Mouse (Mus musculus) liver, adult 2 months (tissue): ENCODE data around the gene Smim17. TPM values are rescaled to one million over a fixed set of nuclear protein-coding genes. Genes with fewer than 3 reads are reported as not detected.
A peak's percentile ranks its signal among the peaks of the same experiment; 100 is the strongest.

Experiments used
- DNase-seq: peaks from one replicate; pipeline ENCODE4 v3.0.0-alpha.2; 2011; ENCODE audit warnings: low read depth, low spot score; ENCODE audit errors: extremely low read depth
- H3K27ac ChIP-seq: fragments of 200-500 bp; replicated peaks from 2 replicates; pipeline ENCODE4 v1.5.1; 2012; ENCODE audit warnings: low read depth, mild to moderate bottlenecking, control low read depth, inconsistent platforms, low read length; ENCODE audit not compliant: insufficient read depth
- H3K27me3 ChIP-seq: fragments of 200-500 bp; 2 replicates; pipeline ENCODE4 v1.6.1; 2012; ENCODE audit warnings: mild to moderate bottlenecking, moderate library complexity, low read length, inconsistent platforms; ENCODE audit not compliant: control insufficient read depth, insufficient read depth
- H3K36me3 ChIP-seq: fragments of 200-500 bp; 2 replicates; pipeline ENCODE4 v1.6.1; 2012; ENCODE audit warnings: low read length, inconsistent platforms; ENCODE audit not compliant: control insufficient read depth, insufficient read depth
- H3K4me1 ChIP-seq: fragments of 200-500 bp; 2 replicates; pipeline ENCODE4 v1.6.1; 2011; ENCODE audit warnings: low read length; ENCODE audit not compliant: control insufficient read depth, insufficient read depth
- H3K4me3 ChIP-seq: fragments of 200-500 bp; 2 replicates; pipeline ENCODE4 v1.5.1; 2011; ENCODE audit warnings: low read depth, mild to moderate bottlenecking, control low read depth, low read length, moderate library complexity; ENCODE audit not compliant: insufficient read depth
- H3K79me2 ChIP-seq: fragments of 200-500 bp; 2 replicates; pipeline ENCODE4 v1.6.1; 2012; ENCODE audit warnings: inconsistent platforms, mild to moderate bottlenecking, low read length, moderate library complexity; ENCODE audit not compliant: control insufficient read depth, insufficient read depth
- H3K9ac ChIP-seq: fragments of 200-500 bp; 2 replicates; pipeline ENCODE4 v1.6.1; 2012; ENCODE audit warnings: low read depth, mild to moderate bottlenecking, control low read depth, inconsistent platforms, low read length
- CTCF ChIP-seq: fragments of 200-500 bp; IDR thresholded peaks from 2 replicates; pipeline ENCODE4 v1.5.1; 2011; ENCODE audit warnings: low read depth, low read length, control low read depth
- POLR2A ChIP-seq: fragments of 200-500 bp; IDR thresholded peaks from 2 replicates; pipeline ENCODE4 v1.6.1; 2011; ENCODE audit warnings: low read length, control low read depth; ENCODE audit not compliant: insufficient read depth; ENCODE audit errors: extremely low read depth
- WGBS: fragments of 180-500 bp; shearing (Covaris S2); methylation state at CpG from one replicate; pipeline ENCODE4 v1.1.7; 2018; 5-methylcytosine and 5-hydroxymethylcytosine counted together
- polyA plus RNA-seq: library from polyadenylated mRNA; depleted of rRNA; stranded (reverse); fragments of >200 nt; gene quantifications from 2 replicates; pipeline ENCODE4 v1.2.3, GENCODE M21; 2012
- total RNA-seq: library from RNA; depleted of rRNA; stranded (reverse); fragments of >200 nt; gene quantifications from 2 replicates; pipeline ENCODE4 v1.2.3, GENCODE M21; 2014

Smim17 gene
- total and polyA plus RNA-seq, 2 experiments, result not detected

DNA sequence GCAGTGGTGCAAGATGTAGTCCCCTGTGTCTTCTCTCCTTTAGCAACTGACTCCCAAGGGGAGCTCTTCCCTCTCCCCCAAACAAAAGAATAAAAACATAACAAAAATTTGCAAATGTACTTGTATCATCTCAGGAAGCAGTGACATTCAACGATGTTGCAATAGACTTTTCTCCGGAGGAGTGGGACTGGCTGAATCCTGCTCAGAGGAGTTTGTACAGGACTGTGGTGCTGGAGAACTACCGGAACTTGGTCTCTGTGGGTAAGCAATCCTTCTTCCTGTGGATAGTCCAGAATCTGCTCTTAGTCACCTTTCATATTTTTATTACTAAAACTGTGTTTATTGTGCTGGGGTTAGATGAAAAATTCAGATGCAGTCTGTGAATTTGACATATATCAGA is 25.5 kb upstream of the Smim17 start:
- H3K27ac ChIP-seq, result no peak overlapping the region
- H3K36me3 ChIP-seq, result peaks cover 22% of the 10 kb centered on the region
- DNase-seq, result no peak
- H3K27me3 ChIP-seq, result no peaks in the 10 kb centered on the region
- no peaks in the 10 kb centered on the region for H3K4me1 ChIP-seq
- TF ChIP-seq POLR2A, result no peak
- TF ChIP-seq CTCF, result no peak
- H3K79me2 ChIP-seq, result no peaks in the 10 kb centered on the region
- no peak overlapping the region for H3K4me3 ChIP-seq
- H3K9ac ChIP-seq, result no peak overlapping the region
- WGBS, result 81% methylated on average over 3 of the region's 3 CpGs

GRCm38 (mm10) chr7:6378441-6378840 is 20.1 kb upstream of the Smim17 start:
- Histone ChIP-seq H3K4me3 (no peak overlapping the region), H3K27ac (no peak overlapping the region), H3K9ac (no peak overlapping the region), H3K27me3 (no peaks in the 10 kb centered on the region), H3K36me3 (peaks cover 8% of the 10 kb centered on the region), H3K79me2 (no peaks in the 10 kb centered on the region), H3K4me1 (peaks cover under 1% of the 10 kb centered on the region; the same call in 1 of the 2 replicates)
- DNase-seq, result no peak
- 85% methylated on average over 8 of the region's 8 CpGs for WGBS
- TF ChIP-seq POLR2A (no peak), CTCF (no peak)

- Histone ChIP-seq H3K36me3 (peaks cover 5% of the 10 kb centered on the region; the same call in 1 of the 2 replicates), H3K79me2 (no peaks in the 10 kb centered on the region), H3K4me1 (peaks cover 3% of the 10 kb centered on the region; the same call in 1 of the 2 replicates), H3K27me3 (no peaks in the 10 kb centered on the region), H3K27ac (no peak overlapping the region), H3K9ac (no peak overlapping the region), H3K4me3 (no peak overlapping the region)
- WGBS, result 82% methylated on average over 2 of the region's 2 CpGs
- TF ChIP-seq CTCF, result no peak
- no peak for TF ChIP-seq POLR2A
- DNase-seq, result no peak
These were observed 17.1 kb upstream of the Smim17 start for GRCm38 (mm10) chr7:6381431-6381830.

DNA sequence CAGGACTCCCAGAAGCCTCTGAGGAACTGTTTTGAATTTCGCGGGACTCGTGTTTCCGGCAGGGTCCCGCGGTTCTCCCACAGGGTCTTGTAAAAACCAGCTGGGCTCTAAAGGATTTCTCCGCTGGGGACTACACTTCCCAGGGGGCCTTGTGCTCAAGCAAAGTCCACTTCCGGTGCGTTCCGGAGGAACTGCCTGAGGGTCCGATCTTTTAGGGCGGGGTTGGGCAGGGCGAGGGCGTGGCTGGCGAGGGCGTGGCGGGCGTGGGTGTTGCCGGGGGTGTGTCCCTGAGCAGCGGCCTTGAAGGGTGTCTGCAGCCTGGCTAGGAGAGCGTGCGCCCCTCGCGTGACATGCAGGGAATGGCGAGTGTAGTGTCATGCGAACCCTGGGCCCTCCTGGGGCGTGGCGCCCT is 15.5 kb upstream of the Smim17 start, which contains the start of gene Zfp28:
TSS of gene Zfp28 (plus strand) at position 252 of the 412 bp plus-strand sequence.
- under 1% methylated on average over 27 of the region's 28 CpGs for WGBS
- Histone ChIP-seq H3K79me2 (no peaks in the 10 kb centered on the region), H3K36me3 (peaks cover 2% of the 10 kb centered on the region; the same call in 1 of the 2 replicates), H3K4me3 (peak within 1 kb of the TSS; percentile 71), H3K4me1 (peaks cover 3% of the 10 kb centered on the region; the same call in 1 of the 2 replicates), H3K9ac (peak within 1 kb of the TSS; percentile 62), H3K27ac (no peak within 1 kb of the TSS), H3K27me3 (no peaks in the 10 kb centered on the region)
- peak; percentile 80 for DNase-seq
- TF ChIP-seq POLR2A (no peak), CTCF (no peak)

DNA sequence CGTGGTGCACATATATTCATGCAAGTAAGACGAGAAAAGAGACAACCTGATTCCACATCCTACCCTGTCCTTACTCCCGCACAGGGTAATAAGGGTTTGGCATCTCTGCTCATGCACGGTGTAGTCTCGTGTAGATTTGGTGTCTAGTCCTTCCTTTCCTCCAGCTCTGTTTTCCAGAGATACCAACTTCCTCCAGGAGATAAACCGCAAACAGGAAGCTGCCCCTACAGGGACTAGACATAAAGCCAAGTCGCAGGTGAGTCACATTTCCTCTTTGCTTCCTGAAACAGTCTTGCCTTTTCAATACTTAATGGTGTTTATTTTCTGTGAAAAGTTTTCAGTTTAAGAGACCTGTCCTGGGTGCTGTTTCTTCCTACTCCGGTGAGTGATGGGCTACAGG is 14.5 kb upstream of the Smim17 start:
- Histone ChIP-seq H3K36me3 (no peaks in the 10 kb centered on the region; the same call in 1 of the 2 replicates), H3K9ac (no peak overlapping the region), H3K4me3 (no peak overlapping the region; the same call in 1 of the 2 replicates), H3K4me1 (peaks cover 3% of the 10 kb centered on the region; the same call in 1 of the 2 replicates), H3K79me2 (no peaks in the 10 kb centered on the region), H3K27ac (no peak overlapping the region), H3K27me3 (no peaks in the 10 kb centered on the region)
- no peak for TF ChIP-seq CTCF
- no peak for TF ChIP-seq POLR2A
- WGBS, result 70% methylated on average over 8 of the region's 8 CpGs
- DNase-seq, result no peak

- no peak for TF ChIP-seq CTCF
- TF ChIP-seq POLR2A, result no peak
- DNase-seq, result no peak
- Histone ChIP-seq H3K79me2 (no peaks in the 10 kb centered on the region), H3K36me3 (peaks cover 2% of the 10 kb centered on the region; the same call in 1 of the 2 replicates), H3K27me3 (no peaks in the 10 kb centered on the region), H3K27ac (no peak overlapping the region), H3K4me3 (no peak overlapping the region), H3K9ac (no peak overlapping the region), H3K4me1 (peaks cover 3% of the 10 kb centered on the region; the same call in 1 of the 2 replicates)
- 75% methylated on average over 8 of the region's 8 CpGs for WGBS
These were observed 11.5 kb upstream of the Smim17 start for GRCm38 (mm10) chr7:6386995-6387394.
